Mouse (Mus musculus): ENCODE results near the gene Cntnap1.

Gene Cntnap1

DNA sequence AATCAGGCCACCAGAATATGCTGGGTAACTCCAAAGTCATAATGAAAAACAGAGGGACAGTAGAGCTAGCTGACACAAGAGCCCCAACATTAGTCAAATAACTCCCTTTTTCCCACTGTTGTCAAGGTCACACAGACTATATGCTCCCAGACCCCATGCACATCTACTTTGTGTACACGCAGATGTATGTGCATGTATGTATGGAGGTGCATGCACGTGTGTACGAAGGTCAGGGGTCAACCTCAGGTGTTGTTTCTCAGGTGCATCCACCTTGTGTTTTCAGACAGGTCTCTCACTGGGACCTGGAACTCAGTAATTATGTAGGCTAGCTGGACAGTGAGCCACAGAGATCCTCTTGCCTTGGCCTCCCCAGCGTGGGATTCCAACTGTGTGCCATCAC, 15.1 kb downstream of the Cntnap1 start:
- DNase-seq (ENCODE audit: low spot score in 2 of 2): no peak

- DNase-seq (ENCODE audit: low spot score in 2 of 2): no peak
Measured at GRCm38 (mm10) chr11:101186526-101187247, 16.4 kb downstream of the Cntnap1 start.

GRCm38 (mm10) chr11:101187541-101187940, 17.2 kb downstream of the Cntnap1 start:
- no peak for DNase-seq (ENCODE audit: low spot score in 2 of 2)

GRCm38 (mm10) chr11:101188166-101188805, 18.0 kb downstream of the Cntnap1 start:
- DNase-seq (ENCODE audit: low spot score in 2 of 2): no peak

DNA sequence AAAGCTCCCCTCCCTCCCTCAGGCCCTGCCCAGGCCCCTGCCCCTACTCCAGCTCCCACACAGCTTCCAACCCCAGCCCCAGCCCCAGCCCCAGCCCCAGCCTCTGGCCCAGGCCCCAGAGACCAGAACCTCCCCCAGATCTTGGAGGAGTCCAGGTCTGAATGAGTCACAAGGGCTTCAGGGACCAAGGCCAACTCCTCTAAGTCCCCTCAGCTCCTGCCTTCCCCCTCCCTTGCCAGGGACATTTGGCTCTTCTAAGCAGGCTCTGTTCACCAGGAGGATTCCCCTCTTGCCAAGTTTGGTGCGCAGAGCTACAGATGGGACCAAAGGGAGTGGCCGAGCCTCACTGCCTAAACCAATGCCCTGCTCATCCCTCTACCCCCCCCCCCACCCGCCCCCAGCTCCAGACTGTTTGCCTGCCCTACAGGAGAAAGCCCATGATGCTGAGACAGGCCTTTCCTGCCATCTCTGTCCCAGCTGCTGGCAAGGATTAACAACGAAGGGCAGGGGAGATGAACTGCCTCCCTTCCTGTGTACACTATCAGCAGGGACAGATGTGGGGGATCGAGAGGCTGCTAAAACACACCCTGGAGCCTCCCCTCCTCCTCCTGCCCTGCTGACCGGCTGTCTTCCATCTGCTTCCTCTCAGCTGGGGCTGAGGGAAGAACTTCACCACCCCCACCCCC, 19.3 kb downstream of the Cntnap1 start:
- DNase-seq (ENCODE audit: low spot score in 2 of 2): no peak

DNA sequence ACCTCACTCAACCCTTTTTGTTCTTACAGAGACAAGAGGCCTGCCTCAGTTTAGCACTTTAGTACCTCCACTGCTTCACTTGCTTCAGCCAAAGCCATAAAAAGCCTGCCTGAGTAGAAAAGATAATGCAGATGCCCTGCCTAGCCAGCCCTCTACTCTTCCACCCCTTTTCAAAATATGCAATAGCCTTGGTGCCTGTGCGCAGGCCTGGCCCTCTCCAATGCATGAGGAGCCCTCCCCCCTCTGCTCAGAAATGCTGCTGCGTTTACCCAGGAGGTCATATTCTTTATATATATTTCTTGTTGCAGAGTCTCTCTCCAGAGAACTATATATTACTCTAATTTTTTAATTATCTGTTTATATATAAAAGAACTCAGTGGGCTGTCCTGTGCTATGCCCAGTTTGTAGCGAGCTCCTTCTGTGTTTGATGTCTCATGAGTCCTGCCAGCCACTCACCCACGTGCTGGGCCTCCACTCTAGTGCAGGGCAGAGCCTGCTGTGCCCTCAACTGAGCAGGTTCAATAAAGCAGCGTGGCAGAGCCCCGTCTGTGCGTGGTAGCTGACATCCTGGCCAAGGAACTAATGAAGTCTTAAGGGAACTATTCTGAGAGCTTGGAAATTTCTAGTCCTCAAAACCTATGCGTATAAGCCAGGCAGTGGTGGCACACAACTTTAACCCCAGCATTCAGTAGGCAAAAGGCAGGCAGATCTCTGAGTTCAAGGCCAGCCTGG, 20.0 kb downstream of the Cntnap1 start:
- no peak for DNase-seq (ENCODE audit: low spot score in 2 of 2)

- DNase-seq (ENCODE audit: low spot score in 2 of 2): no peak
Measured at GRCm38 (mm10) chr11:101190913-101191907, 20.9 kb downstream of the Cntnap1 start.

DNA sequence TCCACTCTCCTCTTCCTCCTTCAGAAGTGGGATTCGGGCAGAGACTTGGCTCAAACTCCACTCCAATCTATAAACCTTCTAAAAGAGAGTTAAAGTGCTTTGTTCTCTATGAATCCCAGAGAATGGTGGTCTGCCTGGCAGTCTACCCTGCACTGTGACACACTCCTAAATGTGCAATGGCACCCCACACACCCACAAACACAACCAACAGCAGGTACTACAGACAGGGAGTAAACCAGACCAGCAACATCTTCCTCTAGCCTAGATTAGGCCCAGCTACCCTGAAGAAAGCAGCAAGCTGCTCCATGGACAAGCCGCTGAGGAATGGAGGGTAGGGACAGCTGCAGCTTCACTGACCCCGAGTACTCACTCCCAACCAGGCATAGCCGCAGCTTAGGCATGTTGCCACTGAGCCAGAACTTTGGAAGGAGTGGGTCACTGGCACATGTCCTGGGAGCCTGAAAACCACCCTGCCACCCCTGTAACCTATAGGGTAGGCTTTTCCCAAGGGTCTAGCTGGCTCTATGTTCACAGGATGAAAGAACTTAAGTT, 21.7 kb downstream of the Cntnap1 start:
- DNase-seq (ENCODE audit: low spot score in 2 of 2): no peak

GRCm38 (mm10) chr11:101192646-101193045, 22.3 kb downstream of the Cntnap1 start:
- DNase-seq (ENCODE audit: low spot score in 2 of 2): no peak

- no peak for DNase-seq (ENCODE audit: low spot score in 2 of 2)
Measured at GRCm38 (mm10) chr11:101193076-101193475, 22.8 kb downstream of the Cntnap1 start.

GRCm38 (mm10) chr11:101194137-101194536, 23.8 kb downstream of the Cntnap1 start:
- no peak for DNase-seq (ENCODE audit: low spot score in 2 of 2)

- DNase-seq (ENCODE audit: low spot score in 2 of 2): no peak
Measured at GRCm38 (mm10) chr11:101194643-101195042, 24.3 kb downstream of the Cntnap1 start.

GRCm38 (mm10) chr11:101195101-101195500, 24.8 kb downstream of the Cntnap1 start:
- no peak for DNase-seq (ENCODE audit: low spot score in 2 of 2)

GRCm38 (mm10) chr11:101195571-101195970, 25.2 kb downstream of the Cntnap1 start:
- no peak for DNase-seq (ENCODE audit: low spot score in 2 of 2)

GRCm38 (mm10) chr11:101196175-101196574, 25.9 kb downstream of the Cntnap1 start:
- no peak for DNase-seq (ENCODE audit: low spot score in 2 of 2)

DNA sequence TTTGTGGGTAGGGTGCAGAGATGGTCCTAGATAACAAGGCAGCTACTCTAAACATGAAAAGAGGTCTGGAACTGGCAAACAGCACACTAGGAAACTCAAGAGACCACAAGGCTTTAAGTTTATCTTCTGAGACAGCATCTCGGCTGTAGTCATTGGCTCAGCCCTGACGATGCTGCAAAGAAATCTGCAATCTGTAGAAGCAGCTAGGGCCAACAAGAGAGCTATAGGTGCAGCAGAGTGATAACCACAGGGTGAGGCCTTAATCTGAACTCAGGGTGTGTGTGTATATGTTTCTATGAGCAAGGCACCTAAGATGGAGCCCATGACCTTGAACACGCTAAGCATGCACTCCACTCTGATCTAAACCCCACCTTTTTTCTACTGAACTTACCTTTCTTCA, 29.2 kb downstream of the Cntnap1 start:
- DNase-seq (ENCODE audit: low spot score in 2 of 2): no peak

DNA sequence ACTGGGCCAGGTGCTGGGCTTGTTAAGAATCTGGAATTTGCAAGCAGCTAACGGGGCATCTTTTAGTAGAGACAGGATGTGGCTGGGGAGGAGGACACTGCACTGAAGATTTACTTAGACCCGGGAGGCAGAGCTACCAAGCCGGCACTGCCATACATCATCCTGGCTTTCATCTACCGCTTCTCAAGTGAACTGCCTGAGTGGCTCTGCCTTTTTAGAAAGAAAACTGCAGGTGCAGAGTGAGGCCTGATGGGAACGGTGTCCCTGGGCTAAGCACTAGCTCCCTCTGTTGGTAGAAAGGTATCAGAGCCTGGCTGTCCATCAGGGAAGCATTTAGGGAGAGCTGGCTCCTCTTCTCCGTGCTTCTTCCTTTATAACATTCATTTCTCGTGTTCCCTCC, 30.7 kb downstream of the Cntnap1 start:
- DNase-seq (ENCODE audit: low spot score in 2 of 2): peak; percentile 71 to 83

DNA sequence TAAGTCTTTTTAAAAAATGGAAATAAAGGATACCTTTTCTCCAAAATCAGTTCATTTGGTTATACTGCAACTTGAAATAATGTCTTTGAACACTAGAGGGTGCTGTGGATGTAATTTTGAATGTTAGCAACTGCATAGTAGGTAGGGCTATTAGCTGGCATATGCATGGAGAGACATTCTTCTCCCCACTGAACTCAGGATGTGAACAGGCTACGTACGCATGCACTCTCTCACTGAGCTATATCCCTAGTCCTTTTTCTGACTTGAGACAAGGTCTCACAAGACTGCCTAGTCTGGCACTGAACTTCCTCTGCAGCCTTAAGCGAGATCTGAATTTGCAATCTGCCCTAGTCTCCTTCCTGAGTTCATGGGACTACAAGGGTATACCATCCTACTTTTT, 41.6 kb downstream of the Cntnap1 start:
- peak in 1 of 2 experiments; percentile 76 for DNase-seq (ENCODE audit: low spot score in 2 of 2)

GRCm38 (mm10) chr11:101216936-101217335, 46.6 kb downstream of the Cntnap1 start:
- DNase-seq (ENCODE audit: low spot score in 2 of 2): no peak

DNA sequence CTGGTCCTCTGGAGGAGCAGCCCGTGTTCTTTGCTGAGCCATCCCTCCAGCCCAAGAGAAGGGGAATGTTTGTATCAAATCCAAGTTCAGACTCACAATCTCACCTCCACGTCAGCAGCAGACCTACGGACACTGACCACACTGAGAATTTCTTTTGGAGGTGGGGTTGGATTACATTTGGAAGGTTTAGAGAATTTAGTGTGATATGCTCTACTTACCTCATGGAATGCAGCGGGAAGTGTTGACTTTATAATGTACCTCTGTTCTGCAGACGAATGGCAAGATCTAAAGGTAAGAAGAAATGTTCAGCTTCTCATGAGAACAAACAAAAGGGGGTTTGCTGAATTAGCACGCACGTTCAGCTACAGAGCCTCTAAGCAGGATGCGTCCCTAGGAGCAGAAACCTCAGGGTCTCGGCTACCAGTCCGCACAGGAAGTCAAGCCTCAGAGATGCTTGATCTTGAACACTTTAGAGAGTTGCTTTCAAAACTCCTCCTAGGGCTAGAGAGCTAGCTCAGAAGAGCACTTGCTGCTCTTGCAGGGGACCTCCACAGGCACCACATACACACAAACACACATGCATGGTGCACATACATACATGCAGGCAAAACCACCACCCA, 48.2 kb downstream of the Cntnap1 start:
- DNase-seq (ENCODE audit: low spot score in 2 of 2): peak; percentile 32 to 41
